Mouse (Mus musculus) cerebellum, postnatal 10 days (tissue): ENCODE data around the gene Lcmt2.
"Not testable (repeated sequence)": the region's sequence is repeated elsewhere in the genome, so short reads cannot be mapped to it uniquely, and the experiment has no call there.

Source experiments
- DNase-seq, 2 experiments: peaks; one replicate each; pipeline ENCODE4 v3.0.0; 2021; ENCODE audit warnings: mixed read lengths in 2 of 2

Gene Lcmt2

DNA sequence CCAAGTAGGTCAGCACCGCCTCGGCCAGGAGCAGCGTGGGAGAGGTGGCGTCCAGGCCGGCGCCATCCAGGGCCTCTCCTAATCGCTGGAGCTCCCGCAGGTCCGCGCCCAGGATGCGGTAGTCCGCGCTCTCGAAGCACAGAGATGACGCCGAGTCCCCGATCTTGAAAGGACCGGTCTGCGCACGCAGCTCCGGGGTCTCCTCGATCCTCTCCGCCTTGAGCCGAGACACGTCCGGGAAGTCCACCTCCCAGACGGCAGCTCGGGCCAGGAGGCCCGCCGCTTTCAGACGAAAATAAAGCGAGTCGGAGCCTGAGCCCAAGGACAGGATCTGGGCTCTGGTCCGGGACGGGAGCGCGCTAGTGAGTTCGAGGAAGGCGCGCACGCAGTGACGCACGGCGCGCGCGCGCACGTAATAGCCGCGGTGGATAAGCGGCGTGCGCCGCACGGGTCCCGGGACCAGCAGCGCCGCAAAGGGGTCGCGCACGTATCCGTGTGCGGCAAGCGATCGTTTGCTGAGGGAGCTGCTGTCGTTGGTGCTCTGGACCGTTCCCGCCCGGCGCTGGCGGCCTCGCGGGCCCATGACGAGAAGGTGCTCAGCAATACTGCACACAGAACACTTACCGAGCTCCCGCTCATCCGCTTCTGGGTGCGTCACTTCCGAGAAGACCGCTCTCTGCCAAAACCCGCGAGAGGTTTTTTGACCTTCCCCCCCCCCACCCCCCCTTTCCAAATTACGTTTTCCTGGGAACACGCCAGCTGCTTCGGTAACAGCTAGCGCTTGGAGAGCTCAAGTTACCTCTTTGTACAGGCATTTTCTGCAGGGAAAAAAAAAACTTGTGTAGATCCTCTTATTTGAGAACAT, at the start of gene Lcmt2, which contains the start of gene Adal:
Lcmt2 (minus strand) TSS at position 636 of the 865 bp plus-strand sequence.
Adal (plus strand) TSS at position 411 of the 865 bp plus-strand sequence.
- DNase-seq, result peak; percentile 95

DNA sequence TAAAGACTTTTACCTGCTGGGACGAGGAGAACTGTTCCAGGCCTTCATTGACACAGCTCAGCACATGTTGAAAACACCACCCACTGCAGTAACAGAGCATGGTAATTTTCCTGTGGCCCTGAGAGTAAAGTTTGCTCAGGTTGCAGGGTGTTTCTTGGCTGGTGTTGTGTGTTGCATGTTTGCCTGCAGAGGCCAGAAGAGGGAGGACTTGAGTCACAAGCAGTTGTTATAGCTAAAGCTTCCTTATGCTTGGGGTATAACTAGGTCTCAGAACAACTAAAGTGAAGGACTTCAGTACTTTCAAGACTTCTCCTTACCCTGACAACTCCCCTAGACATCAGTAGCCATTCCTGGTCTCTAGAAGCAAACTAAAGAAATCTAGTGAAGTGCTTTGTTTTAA, 48.1 kb upstream of the Lcmt2 start:
- no peak for DNase-seq

- no peak for DNase-seq
Measured at GRCm38 (mm10) chr2:121184142-121184541, 43.7 kb upstream of the Lcmt2 start.

- peak; percentile 55 to 70 for DNase-seq
Measured at GRCm38 (mm10) chr2:121183431-121183830, 43.0 kb upstream of the Lcmt2 start.

DNA sequence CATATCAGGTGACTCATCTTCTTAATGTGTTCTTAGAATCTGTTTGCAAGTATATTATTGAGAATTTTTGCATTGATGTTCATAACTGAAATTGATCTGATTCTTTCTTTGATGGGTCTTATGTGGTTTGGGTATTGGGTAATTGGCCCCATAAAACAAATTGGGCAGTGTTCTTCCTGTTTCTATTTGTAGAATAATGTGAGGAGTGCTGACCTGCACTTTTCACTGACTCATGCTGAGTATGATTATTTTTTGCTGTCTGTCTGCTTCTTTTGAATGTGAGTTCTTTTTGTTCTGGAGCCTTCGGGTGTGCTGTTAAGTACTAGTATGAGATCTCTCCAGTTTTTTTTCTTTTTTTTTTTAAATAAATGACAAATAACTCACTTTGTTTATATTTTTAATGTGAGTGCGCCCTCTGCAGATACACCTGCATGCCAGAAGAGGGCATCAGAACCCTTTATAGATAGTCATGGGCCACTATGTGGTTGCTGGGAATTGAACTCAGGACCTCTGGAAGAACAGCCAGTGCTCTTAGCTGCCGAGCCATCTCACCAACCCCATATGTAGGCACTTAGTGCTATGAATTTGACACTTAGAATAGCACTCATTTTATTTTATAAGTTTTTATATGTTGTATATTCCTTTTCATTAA, 38.5 kb upstream of the Lcmt2 start:
- DNase-seq, result no peak

GRCm38 (mm10) chr2:121170980-121171742, 30.7 kb upstream of the Lcmt2 start, which contains the start of gene Zscan29:
Zscan29 (minus strand) TSS chr2:121171125.
- DNase-seq, result peak; percentile 92 to 96

GRCm38 (mm10) chr2:121170481-121170971, 30.1 kb upstream of the Lcmt2 start, which contains the start of gene Tubgcp4:
Tubgcp4 (plus strand) TSS chr2:121170654.
- DNase-seq, result no peak

- DNase-seq, result peak; percentile 23 to 31
Measured at GRCm38 (mm10) chr2:121169902-121170301, 29.4 kb upstream of the Lcmt2 start.

DNA sequence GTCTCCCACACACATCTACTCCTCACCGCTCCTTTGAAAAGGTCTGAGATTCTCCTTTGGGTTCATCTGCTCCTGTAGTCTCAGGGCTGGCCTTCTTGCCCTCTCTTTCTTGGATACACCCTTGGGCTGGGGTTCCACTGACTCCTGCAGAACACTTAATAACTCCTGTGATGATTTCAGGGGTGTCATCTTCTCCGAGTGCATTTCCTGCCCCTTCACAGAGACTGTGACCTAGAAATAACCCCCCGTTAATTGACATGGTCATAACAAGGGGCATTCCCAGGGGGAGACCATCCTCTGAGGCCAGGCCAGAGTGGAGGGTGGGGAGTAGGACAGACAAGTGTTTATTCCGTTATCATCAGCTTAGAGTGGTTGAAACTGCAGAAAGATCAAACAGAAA, 28.7 kb upstream of the Lcmt2 start:
- no peak for DNase-seq

DNA sequence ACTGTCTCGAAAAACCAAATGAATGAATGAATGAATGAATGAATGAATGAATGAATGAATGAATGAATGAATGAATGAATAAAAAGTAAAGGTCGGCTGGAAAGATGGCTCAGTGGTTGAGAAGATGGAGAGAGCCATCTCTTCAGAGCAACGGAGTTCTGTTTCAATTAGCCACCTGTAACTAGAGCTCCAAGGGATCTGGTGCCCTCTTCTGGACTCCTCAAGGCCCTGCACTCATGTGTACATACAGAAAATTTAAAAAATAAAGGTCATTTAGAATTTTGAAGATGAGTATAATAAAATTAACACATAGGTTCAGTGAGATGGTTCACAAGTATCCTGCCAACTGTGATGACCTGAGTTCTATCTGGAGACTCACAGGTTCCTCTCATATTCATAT, 12.6 kb upstream of the Lcmt2 start:
- DNase-seq, result no peak

DNA sequence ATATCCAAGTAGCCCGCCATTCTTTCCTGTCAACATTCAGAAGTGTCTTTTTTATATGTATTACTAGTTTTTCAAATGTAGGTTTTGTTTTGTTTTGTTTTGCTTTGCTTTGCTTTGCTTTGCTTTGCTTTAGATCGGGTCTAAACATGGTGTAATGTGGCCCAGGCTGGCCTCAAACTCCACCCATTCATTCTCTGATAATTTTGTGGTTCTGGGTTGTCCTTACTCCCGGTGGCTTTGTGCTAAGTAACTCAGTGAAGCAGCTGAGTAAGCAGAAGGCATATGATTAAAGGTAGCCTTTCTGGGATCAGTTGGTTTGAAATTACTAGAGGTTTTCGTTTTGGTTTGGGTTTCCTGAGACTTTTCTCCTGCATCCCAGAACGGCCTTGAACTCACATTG, 9.2 kb upstream of the Lcmt2 start:
- DNase-seq, result no peak

DNA sequence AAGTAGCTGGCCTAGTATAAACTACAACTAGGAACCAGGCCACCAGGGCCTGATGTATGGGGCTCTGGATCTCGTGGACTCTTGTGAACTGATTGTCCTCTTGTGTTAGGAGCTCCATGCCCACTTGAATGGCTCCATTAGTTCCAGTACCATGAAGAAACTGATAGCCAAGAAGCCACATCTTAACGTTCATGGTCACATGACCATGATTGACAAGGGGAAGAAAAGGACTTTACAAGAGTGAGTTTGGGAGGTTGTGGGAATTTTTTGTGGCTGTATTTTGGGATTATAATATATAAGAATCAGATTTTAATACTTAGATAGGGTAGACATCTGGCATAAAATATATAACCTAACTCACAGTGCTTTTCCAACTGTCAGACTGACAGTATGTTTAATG, 2.0 kb upstream of the Lcmt2 start:
- DNase-seq, result no peak

GRCm38 (mm10) chr2:121141216-121142035, 973 bp upstream of the Lcmt2 start:
- DNase-seq, result peak in 1 of 2 experiments; percentile 23

- DNase-seq, result peak; percentile 83 to 85
Measured at GRCm38 (mm10) chr2:121139266-121140017, 1.0 kb downstream of the Lcmt2 start.

DNA sequence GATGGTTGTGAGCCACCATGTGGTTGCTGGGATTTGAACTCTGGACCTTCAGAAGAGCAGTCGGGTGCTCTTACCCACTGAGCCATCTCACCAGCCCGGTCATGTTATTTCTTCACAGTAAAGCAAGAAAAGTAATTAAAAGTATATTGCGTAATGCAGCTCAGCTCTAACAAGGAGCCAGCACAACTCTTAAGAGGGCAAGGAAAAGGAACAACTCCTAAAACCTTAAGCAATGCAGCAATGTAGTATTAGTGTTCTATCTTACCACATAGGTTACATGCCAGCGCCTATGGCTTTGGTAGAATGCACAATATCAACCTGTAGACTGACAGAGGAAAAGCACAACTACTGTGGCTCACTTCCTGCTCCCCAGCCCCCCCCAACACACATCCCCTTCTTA, 3.1 kb downstream of the Lcmt2 start:
- DNase-seq, result peak in 1 of 2 experiments; percentile 3

DNA sequence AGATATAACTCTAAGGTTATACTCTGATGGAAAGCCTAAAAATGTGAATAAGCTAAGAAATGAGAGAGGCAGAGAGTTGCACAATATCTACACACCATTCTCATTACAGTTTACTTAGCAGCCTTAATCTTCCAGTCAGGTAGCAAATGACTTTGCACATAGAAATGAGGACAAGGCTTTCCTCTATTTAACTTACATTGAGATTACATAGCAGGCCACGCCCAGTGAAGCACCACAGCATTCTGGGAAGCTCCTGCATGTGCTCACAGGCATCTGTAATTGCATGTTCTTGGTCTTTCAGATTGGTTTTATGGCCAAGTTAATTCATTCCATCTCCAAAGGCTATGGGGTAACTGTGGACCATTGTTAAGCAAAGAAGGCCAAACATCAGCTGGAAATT, 7.6 kb downstream of the Lcmt2 start:
- DNase-seq, result no peak

- DNase-seq, result no peak
Measured at GRCm38 (mm10) chr2:121128865-121129620, 11.4 kb downstream of the Lcmt2 start.

GRCm38 (mm10) chr2:121127536-121127935, 12.9 kb downstream of the Lcmt2 start:
- DNase-seq, result no peak

DNA sequence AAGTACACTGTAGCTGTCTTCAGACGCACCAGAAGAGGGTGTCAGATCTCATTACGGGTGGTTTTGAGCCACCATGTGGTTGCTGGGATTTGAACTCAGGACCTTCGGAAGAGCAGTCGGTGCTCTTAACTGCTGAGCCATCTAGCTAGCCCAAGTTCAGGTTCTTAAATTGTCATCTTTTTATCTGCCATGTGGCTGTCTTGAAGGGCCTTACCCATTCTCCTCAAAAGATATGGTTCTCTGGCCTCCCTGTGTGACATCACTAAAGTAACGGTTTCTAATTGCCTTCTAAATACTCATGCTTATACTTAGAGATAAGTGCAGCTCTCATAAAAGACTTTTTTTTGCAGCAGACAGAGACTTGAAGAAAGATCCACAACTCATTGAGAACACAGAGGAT, 14.2 kb downstream of the Lcmt2 start:
- DNase-seq, result not testable (repeated sequence)

- DNase-seq, result no peak
Measured at GRCm38 (mm10) chr2:121119260-121119659, 21.2 kb downstream of the Lcmt2 start.
